Mouse (Mus musculus) cerebellum, postnatal 4 days (tissue): ENCODE measurements around the gene Map1b.
A peak's percentile ranks its signal among the peaks of the same experiment; 100 is the strongest.

Experiments used
- DNase-seq, 2 experiments: peaks; one replicate each; pipeline ENCODE4 v3.0.0; 2022; ENCODE audit warnings: low spot score in 2 of 2, mixed read lengths in 1 of 2

Map1b gene

DNA sequence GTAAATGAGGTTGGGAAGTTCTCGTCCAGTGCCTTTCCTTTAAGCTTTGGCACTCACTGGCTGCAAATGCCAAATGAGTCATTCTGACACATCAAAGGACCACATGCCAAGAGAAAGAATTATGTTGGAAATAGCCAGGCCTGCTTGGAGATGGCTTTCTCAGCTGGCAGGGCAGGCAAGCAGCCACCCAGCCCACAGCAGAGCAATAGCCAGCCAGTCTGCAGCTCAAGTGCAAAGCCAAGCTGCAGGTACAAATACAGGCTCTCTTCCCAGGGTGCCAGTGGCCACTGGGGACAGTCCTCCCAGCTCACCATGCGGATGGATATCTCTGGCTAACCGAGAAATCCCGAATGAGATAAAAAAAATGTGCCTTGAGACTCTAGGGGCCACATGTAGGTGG lies 12.1 kb upstream of the Map1b start:
- DNase-seq, result no peak

DNA sequence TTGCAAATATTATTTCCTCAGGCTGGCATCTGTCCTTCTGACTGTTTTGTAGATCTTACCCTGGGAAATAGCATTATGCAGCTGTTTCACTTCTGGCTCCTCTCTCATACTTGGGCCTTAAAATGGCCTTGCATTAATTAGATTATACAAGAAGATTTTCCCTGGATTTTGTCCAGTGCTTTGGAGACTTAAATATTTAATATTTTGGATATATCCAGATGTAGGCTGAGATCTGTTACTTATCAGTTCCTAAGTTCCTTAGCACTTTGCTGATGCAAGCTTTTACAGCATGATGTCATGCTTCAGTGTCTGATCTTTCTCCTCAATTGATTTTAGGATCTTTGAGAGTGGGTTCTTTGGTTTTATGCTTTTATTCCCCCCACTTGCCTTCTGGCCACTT lies 11.6 kb upstream of the Map1b start:
- DNase-seq, result no peak

DNA sequence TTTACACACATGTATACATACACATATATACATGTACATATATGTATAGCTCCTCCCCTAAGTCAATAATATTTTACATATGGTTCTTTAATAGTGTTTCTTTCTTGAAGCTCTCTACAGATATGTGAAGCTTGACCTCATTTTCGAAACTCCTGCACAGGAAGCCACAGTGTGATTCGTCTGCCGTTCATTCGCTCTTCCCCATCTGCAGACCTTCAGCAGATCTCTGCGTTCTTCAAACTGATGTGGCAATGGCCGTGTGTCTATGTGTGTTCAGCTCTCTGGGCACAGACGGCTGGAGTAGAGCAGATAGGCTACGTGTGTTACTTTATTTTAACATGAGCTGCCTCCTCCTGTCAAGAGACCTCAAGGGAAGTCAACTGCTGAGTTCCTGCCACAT lies 9.2 kb upstream of the Map1b start:
- DNase-seq, result no peak

DNA sequence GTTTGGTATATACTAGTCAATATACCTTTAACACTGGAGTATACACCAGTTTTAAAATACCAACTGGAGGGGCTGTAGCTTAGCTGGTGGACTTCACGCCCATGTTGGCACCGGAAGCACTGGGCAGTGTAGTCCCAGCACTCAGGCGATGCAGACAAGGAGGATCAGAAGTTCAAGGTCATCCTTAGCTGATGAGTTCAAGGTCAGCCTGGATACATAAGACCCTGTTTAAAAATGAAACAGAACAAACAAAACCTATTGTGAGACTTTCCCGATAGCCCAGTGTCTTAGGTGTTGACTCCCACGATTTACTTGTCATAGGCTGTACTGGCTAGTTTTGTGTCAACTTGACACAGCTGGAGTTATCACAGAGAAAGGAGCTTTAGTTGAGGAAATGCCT lies 1.5 kb upstream of the Map1b start:
- no peak for DNase-seq

DNA sequence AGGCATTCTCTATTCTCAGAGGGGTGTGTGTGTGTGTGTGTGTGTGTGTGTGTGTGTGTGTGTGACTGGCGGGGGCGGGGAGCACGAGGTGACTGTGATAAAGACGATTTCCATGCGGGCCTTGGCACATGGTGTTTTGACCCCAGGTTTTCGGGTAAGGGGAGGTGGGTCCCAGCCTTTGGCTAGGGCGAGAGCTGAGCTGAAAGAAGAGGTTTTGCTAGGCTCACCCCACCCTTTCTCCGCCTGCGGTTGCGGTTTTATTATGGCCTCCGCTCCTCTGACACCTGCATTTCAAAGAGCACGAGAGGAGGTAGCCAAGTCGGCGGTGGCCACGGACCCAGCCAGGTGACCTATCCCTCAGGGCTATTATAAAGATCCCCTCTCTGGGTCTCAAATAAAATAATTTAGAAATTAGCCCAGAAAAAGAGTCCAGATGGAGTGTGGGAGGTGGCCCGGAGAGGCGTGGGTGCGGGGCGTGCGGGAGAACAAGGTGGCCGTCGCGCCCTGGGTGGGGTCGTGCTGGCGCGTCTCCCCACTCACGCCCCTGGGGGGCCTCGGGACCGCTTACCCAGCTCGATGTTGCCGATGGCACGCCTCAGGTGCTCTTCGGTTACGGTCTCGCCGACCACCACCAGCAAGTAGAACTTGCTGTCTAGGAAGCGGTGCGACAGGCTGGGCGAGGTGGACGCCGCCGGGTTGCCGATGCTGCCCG lies 448 bp downstream of the Map1b start:
- DNase-seq, result peak in 1 of 2 experiments; percentile 26

DNA sequence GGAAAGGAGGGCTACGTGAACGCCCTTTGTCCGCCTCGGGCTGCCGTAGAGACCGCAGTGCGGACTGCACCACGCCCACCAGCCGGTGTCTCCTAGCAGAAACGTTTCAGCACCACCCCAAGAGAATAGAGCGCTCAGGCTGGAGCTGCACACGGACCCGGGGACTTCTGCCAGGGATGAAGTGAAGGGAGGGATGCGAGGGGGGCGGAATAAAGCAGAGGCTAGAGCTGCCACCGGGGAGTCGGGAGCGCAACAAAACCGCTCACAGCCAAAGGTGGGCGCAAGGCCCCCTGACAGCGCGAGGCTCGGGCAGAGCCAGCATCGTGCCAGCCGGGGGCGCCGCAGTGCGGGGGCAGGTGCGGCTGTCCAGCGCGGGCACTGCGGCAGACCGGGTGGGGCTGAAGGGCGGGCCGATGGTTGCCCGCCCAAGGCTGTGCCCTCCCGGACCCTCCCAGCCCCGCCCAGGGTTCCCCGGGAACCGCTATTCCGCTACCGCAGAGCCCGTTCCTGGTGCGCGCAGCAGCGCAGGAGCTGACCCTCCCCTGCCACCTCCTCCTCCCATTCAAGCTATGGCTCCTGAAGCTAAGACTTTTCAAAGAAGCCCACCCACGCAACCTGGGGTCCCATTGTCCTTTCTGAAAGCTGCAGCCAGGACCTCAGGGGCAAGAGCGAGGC lies 1.3 kb downstream of the Map1b start:
- DNase-seq, result peak; percentile 54 to 80

DNA sequence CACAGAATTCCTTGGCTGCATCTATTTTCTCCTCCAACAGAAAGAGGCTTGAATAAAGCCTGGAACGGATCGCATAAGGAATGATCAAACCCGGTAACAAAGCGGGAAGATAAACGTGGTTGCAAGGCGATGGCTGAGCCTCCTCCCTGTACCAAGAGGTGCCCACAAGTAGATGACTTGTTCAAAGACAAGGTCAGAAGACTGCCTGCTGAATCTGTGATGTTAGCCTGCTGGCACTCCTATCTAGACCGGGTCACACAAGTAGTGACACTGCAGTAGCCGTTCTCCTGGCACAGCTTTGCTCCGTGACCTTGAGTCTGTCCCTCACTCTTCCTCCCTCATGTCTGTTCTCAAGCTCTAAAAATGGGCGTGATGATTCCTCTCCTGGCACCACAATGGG lies 2.4 kb downstream of the Map1b start:
- peak in 1 of 2 experiments; percentile 20 for DNase-seq

DNA sequence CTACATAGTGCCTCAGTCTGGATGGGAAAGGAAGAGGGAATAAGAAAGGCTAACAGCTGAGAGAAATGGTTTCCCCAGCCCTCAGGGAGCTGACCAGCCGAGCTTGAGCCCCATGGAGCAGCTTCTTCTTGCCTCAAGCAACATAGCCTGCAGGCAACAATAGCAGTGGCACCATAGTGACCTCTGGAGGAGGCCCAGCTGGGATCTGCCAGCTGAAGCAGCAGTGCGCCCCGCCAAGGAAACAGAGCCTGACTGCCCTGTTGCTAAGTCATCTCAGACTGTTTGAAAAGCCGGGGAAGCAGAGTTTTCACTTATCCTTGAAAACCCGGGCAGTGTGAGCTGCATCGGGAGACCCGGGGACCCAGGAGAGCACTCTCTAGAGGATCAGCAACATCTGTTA lies 3.2 kb downstream of the Map1b start:
- peak in 1 of 2 experiments; percentile 58 for DNase-seq

DNA sequence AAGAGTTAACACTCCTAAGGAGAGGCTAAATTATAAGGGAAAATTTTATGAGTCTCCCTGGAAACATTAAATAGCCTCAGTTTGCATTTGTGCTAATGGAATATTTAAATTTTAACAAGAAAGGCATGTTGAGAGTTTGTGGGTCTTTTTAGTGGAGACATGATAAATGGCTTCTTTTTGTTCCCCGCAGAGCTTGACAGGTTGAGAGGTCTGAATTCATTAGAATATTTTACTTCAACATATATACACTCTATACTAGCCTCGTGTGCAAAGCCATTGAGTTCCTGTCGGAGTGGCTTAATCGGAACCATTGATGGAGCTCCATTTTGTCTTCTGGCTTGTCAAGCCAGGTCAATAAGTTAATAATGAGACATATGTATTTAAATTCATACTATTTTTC lies 6.4 kb downstream of the Map1b start:
- no peak for DNase-seq

DNA sequence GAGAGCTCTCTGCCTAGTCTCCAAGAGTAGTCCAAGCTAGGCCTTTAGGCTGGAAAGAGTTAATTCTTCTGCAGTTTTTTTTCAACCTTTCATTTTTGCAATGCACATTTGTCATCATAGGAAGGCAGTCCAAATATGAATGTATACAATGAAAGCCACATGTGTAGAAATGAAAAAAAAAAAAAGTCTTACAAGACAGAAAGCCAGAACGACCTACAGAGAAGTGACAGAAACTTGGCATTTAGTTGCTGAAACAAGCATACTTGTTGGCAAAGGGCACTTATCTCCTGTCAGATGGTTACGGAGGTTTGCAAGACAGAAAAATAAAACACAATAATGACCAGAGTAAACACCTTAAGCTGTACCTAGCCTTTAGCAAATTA lies 9.8 kb downstream of the Map1b start:
- no peak for DNase-seq

DNA sequence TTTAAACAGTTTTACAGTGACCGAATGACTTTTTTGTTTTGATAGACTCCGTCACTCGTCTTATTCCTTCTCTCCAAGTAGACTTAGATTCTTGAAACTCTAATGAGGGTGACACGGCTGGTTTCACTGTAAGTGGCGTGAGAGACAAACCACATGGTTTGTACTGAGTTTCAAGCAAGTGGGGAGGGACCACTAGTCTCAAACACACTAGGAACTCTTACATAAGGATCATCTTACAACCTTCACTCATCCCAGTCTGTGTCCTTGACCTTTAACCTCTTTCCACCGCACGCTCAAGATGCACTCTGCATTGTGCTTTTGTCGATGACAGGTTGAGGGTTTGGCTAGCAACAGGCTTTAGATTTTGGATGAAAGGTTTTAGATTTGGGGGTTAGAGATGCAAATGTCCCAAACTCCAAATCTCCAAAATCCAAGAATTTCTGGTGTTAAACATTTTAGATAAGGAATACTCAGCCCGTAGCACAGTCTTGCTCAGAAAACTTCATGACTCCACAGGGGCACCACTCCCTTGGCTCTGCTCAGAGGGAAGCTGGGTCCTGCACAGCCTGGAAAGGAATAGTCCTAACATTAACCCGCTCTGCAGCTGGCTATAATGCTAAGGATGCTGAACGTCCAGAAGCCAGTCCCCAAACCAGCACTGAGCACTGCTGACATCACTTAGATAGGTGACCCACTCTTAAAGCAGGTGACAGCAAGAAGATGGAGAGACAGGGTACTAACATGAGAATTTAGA lies 10.3 kb downstream of the Map1b start:
- DNase-seq, result no peak

DNA sequence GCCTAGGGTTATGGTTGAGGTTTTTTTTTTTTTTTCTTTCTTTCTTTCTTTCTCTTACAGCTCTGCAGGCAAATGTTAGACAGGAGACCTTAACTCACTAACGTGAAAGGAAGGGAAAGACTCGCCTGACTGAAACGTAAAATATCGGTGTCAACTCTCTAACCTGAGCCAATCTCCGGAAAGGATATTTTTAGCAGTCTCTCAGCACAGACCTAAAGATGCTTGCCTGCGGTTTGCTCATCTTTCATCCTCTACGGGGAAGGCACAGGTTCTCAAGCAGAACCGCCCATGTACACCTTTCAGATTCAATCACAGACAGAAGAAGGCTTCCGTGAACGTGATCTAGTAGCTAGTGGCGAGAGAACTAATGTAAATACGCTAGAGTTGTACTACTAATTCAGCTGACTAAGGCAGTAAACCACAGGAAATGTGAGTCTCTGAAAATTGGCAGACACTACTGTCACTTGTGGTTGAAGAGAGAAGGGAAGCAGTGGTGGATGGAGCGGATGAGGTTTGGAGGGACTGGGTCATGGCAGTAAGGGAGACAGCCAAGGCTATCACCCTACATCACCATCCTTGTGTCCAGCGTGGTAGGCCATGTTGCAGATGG lies 12.9 kb downstream of the Map1b start:
- DNase-seq, result no peak

DNA sequence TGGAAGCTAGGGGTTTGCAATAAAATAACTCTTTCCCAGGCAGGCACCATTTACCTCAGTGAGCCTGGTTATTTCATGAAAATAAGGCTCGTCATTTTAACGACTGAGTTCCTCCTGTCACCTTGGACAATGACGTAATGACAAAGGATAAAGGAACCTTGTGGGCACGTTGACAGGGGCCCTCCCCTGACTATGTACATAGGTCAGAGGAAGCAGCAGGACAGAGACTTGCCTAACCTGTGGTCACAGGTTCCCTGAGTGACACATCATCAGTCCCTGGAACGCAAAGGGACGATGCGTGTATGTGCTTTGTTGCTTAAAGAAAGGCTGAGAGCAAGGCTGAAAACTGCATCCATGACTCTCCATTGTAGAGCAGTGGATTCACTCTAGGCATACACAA lies 13.4 kb downstream of the Map1b start:
- DNase-seq, result no peak

DNA sequence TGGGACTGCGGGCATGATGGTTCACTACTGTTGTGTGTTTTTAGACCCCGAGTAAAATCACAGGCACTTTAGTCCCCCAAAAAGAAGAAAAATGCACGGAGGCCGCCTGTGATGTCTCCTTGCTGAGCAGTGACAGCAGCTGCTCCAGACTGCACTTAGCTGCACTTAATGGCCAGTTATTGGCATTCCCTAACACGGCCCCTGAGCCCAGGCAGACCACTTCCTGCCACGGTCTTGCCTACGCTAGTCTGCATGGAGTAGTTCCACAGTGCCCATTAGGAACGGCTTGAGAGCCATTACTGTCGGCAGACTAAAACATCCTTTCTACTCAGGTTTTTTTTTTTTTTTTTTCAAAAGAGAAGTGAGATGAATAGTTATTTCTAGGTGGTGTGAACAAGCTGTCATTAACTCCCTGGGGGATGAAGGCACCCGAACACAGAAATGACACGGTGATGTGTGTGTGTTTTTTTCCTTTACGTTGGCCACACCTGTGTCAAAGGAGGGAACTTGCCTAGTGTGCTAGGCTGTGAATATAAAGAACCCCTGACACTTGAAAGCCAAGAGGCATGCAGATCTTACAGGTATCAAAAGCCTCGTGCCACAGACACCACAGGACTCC lies 14.1 kb downstream of the Map1b start:
- no peak for DNase-seq

DNA sequence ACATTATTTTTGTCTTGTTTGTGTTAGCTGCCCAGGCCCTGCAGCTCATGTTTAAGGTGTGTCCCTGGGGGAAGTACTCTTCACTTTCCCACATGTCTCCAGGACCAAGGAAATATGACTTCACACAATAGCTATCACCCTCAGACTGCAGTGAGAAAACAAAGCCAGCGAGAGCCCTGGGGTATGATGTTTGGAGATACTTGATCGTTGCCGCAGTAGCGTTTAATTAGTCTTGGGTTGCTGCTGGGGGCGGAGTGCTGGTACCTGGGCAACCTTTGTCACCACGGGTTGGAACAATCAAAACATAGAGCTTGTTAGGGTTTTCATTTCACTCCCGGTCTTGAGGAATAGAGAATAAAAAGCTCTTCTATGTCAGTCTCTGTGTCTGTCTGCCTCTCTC lies 14.9 kb downstream of the Map1b start:
- DNase-seq, result no peak

DNA sequence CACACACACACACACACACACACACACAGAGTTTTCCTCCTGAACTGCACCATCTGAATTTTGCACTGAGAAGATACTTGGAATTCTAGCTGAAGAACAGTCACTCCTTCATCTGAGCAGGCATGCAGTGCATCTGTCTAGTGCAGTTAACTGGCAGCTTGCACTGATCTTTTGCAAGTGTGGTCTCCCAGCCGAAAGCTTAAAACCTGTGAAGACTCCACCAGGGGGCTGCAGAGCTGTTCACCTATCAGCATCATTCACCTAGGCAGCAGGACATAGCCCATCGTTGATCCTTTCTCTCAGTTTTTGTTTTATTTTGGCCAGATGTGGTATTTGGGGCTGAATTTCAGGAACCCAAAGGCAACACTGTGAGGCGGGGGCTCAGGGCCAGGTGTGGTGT lies 15.7 kb downstream of the Map1b start:
- no peak for DNase-seq

DNA sequence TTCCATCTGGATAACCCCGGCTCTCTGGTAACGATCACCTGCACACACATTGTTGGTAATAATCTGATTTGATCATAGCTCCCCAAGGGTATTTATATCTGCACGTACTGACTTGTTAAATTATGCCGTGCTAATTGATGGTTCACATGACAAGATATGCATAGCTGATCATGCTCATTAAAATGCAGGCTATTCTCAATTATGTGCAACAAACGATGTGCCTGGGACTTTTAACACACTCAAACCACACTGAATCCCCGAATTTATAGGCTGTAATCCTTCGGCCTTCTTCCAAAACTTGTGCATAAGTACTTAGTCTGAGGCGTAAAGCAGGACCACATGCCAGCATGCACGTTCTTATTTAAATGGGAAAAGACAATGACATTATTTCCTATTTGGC lies 16.6 kb downstream of the Map1b start:
- DNase-seq, result no peak

DNA sequence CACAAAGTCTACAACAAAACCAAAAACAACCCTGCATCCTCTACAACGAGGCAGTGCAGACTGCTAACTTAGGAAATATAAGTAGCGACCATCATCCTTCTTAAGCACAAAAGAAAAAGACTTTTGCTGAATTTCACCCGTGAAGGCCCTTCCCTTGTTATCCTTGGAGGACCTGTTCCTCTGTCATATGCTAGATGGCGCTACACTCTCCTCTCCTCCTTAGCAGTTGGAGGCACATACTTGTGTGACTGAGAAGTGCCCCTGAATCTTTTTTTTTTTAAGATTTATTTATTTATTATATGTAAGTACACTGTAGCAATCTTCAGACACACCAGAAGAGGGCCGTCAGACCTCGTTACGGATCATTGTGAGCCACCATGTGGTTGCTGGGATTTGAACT lies 20.2 kb downstream of the Map1b start:
- no peak for DNase-seq

DNA sequence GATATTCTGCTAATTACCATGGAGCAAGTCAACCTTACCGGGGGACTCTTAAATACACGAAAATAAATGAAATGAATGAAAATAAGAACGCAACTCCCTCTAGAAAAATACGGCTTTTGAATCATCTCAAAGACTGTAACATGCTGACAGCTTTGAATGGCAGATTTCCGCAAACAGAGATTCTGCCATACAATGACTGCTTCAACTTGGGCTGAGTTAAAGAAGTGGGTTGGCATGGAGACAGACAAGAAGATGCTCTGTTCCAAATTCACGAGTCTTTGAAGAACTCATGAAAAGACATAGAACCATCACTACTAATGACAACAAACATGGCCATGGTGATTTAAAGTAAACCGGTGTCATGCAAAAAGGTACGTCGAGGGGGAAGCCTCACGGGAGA lies 21.9 kb downstream of the Map1b start:
- no peak for DNase-seq

DNA sequence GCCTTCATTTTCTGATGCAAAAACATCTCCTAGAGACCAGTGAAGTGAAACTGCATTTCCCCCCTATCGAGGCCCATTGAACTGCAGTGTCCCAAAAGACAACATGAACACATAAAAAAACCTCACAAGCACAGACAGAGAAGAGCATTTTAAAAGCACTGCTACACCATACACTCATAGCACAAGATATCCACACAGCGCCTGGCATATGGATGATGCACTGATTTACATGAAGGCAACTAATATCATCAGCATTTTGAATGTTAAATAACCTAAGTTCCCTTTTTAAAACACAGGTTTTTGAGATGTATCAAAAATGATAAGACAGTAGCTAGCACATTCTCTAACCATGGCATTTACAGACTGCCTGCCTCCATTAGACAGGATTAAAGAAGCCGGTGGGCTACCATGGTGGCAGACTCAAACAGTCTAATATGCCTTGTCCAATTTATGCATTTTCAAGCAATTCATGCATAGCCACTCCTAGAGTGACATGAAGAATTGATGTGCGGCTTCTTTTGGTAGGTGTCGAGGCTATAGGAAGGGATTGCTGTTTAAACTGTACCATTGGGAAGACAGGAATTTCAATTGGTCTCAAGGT lies 22.9 kb downstream of the Map1b start:
- DNase-seq, result no peak

DNA sequence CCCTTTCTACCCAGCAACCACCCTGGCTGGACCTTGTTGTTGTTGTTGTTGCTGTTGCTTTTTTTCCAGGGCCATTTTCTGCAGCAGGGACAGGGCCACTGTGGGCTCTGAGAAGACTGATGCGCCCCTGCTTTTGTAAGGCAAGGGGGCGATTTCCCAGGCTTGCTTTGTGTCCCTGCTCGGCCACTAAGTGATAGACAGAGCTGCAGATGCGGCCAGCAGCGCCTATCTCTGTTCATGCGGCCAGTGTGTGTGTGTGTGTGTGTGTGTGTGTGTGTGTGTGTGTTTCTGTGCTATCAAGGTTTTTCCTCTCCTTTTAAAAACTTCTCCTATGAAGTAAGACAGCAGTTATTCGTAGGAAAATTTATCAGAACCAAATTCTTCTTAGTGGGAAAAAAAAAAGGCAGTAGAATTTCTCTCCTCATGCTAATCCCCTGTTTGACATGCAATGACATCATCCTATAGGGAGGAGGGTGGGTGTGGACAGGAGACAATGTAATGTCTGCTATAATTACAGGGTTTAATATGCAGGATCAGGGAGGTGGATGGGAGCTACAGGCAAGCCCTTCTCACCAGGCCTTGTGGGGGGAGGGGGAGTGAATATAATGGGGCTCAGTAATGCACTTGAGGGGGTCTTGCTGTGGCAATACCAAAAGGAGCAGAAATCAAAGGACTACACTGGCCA lies 23.6 kb downstream of the Map1b start:
- DNase-seq, result no peak
